Mouse (Mus musculus) liver, embryonic 14.5 days (tissue): ENCODE data around the gene Tmem233. TPM values are rescaled to one million over a fixed set of nuclear protein-coding genes. Genes with fewer than 3 reads are reported as not detected.

Experiments
- ATAC-seq: fragments of 200-750 bp; cut with Nextera tagmentation; 2 replicates; pipeline ENCODE4 v1.8.0; 2017; ENCODE audit warnings: moderate number of reproducible peaks, mild to moderate bottlenecking, moderate library complexity; ENCODE audit not compliant: insufficient read depth
- DNase-seq, 3 experiments: peaks; one replicate each; pipeline ENCODE4 v3.0.0-alpha.2; 2012 to 2013; ENCODE audit warnings: low read depth in 3 of 3, low spot score in 3 of 3
- H3K27ac ChIP-seq: fragments of 300-500 bp; sonication (generic); 2 replicates; pipeline ENCODE4 v1.5.1; 2014; ENCODE audit warnings: moderate library complexity, mild to moderate bottlenecking, control low read depth, inconsistent platforms
- H3K27me3 ChIP-seq: fragments of 300-500 bp; sonication (generic); 2 replicates; pipeline ENCODE4 v1.6.1; 2014; ENCODE audit warnings: mild to moderate bottlenecking, low read length, moderate library complexity; ENCODE audit not compliant: control insufficient read depth, insufficient read depth
- H3K36me3 ChIP-seq: fragments of 300-500 bp; sonication (generic); replicated peaks from 2 replicates; pipeline ENCODE4 v1.6.1; 2014; ENCODE audit warnings: low read depth; ENCODE audit not compliant: control insufficient read depth, insufficient read depth
- H3K4me1 ChIP-seq, 2 experiments: fragments of 200-500 bp in 1 of 2; fragments of 300-500 bp in 1 of 2; sonication (generic) in 1 of 2; replicated peaks; 2 replicates each; pipeline ENCODE4 v1.6.1; 2012 to 2014; ENCODE audit warnings: antibody characterized with exemption in 1 of 2, inconsistent platforms in 1 of 2, low read length in 1 of 2; ENCODE audit not compliant: control insufficient read depth in 2 of 2, insufficient read depth in 2 of 2
- H3K4me2 ChIP-seq: fragments of 300-500 bp; sonication (generic); 2 replicates; pipeline ENCODE4 v1.6.1; 2014; ENCODE audit warnings: low read depth, mild to moderate bottlenecking, control low read depth, moderate library complexity
- H3K4me3 ChIP-seq, 2 experiments: fragments of 200-500 bp in 1 of 2; fragments of 300-500 bp in 1 of 2; sonication (generic) in 1 of 2; 2 replicates each; pipeline ENCODE4 v1.5.1; 2012 to 2014; ENCODE audit warnings: low read depth in 2 of 2, low read length in 2 of 2, mild to moderate bottlenecking in 2 of 2, control low read depth in 1 of 2, inconsistent platforms in 1 of 2, moderate library complexity in 1 of 2; ENCODE audit not compliant: insufficient read depth in 1 of 2
- H3K9ac ChIP-seq: fragments of 300-500 bp; sonication (generic); replicated peaks from 2 replicates; pipeline ENCODE4 v1.6.1; 2014; ENCODE audit warnings: mild to moderate bottlenecking, control low read depth, moderate library complexity
- H3K9me3 ChIP-seq: fragments of 300-500 bp; sonication (generic); 2 replicates; pipeline ENCODE4 v1.6.1; 2016; ENCODE audit warnings: low read length, mixed read lengths; ENCODE audit not compliant: control insufficient read depth
- CTCF ChIP-seq: IDR thresholded peaks from 2 replicates; pipeline ENCODE4 v1.5.1; 2016; ENCODE audit warnings: antibody characterized with exemption, low read depth, control low read depth
- EP300 ChIP-seq: IDR thresholded peaks from 2 replicates; pipeline ENCODE4 v1.6.1; 2016; ENCODE audit warnings: antibody characterized with exemption, low read depth
- WGBS: fragments of 180-500 bp; shearing (Covaris S2); extraction: QIAGEN DNeasy Blood & Tissue Kit; methylation state at CpG from one replicate; pipeline ENCODE4 v1.1.7; 2014; ENCODE audit not compliant: insufficient replicate concordance; 5-methylcytosine and 5-hydroxymethylcytosine counted together
- polyA plus RNA-seq, 2 experiments: library from polyadenylated mRNA; depleted of rRNA in 1 of 2; stranded (reverse) in 1 of 2; unstranded in 1 of 2; fragments of >200 nt; fragmentation: Nextera tagmentation in 1 of 2; extraction: Ambion mirVana in 1 of 2; gene quantifications; 2 replicates each; pipeline versions ENCODE4 v1.2.1 to v1.2.3; 2012 to 2014

The Tmem233 gene
- polyA plus RNA-seq, 2 experiments, result not detected

- H3K4me3 ChIP-seq, result no peak overlapping the region
- TF ChIP-seq CTCF, result no peak
- TF ChIP-seq EP300, result no peak
- no peak overlapping the region for H3K9ac ChIP-seq
- ATAC-seq (no peak), DNase-seq (no peak)
- no peaks in the 10 kb centered on the region for H3K36me3 ChIP-seq
- H3K4me1 ChIP-seq, result 0 out of 4 replicates have a peak, but pooled peaks cover 0 to 2% of the 10 kb centered on the region in 2 experiments
- no peak overlapping the region for H3K27ac ChIP-seq
- no peaks in the 10 kb centered on the region for H3K9me3 ChIP-seq
- 54% methylated on average over 4 of the region's 4 CpGs for WGBS
- H3K27me3 ChIP-seq, result no peaks in the 10 kb centered on the region
- H3K4me2 ChIP-seq, result no peak overlapping the region
Observed at GRCm38 (mm10) chr5:116046246-116046645, 36.8 kb downstream of the Tmem233 start.

- Histone ChIP-seq H3K27me3 (no peaks in the 10 kb centered on the region), H3K9me3 (no peaks in the 10 kb centered on the region), H3K4me3 (no peak overlapping the region), H3K27ac (no peak overlapping the region), H3K36me3 (no peaks in the 10 kb centered on the region), H3K4me1 (0 out of 4 replicates have a peak, but pooled peaks cover 0 to 2% of the 10 kb centered on the region in 2 experiments), H3K9ac (no peak overlapping the region), H3K4me2 (no peak overlapping the region)
- WGBS, result 72% methylated on average over 8 of the region's 8 CpGs
- DNase-seq, result no peak
- ATAC-seq, result no peak
- TF ChIP-seq EP300 (no peak), CTCF (no peak)
Observed at GRCm38 (mm10) chr5:116045581-116045980, 37.5 kb downstream of the Tmem233 start.

GRCm38 (mm10) chr5:116042241-116042640, 40.8 kb downstream of the Tmem233 start:
- Histone ChIP-seq H3K27ac (no peak overlapping the region), H3K9ac (no peak overlapping the region), H3K4me3 (no peak overlapping the region), H3K9me3 (no peaks in the 10 kb centered on the region), H3K4me2 (no peak overlapping the region), H3K27me3 (no peaks in the 10 kb centered on the region), H3K4me1 (no peaks in the 10 kb centered on the region), H3K36me3 (no peaks in the 10 kb centered on the region)
- TF ChIP-seq EP300 (no peak), CTCF (no peak)
- ATAC-seq, result no peak
- DNase-seq, result no peak
- 54% methylated on average over 7 of the region's 7 CpGs for WGBS

- H3K27ac ChIP-seq, result no peak overlapping the region
- no peaks in the 10 kb centered on the region for H3K27me3 ChIP-seq
- no peak overlapping the region for H3K4me2 ChIP-seq
- no peak overlapping the region for H3K9ac ChIP-seq
- no peaks in the 10 kb centered on the region for H3K4me1 ChIP-seq
- H3K4me3 ChIP-seq, result no peak overlapping the region
- no peaks in the 10 kb centered on the region for H3K9me3 ChIP-seq
- no peaks in the 10 kb centered on the region for H3K36me3 ChIP-seq
- TF ChIP-seq EP300 (no peak), CTCF (no peak)
- ATAC-seq (no peak), DNase-seq (no peak)
- WGBS, result 17% methylated on average over 11 of the region's 11 CpGs
Observed at GRCm38 (mm10) chr5:116039706-116040105, 43.3 kb downstream of the Tmem233 start.

GRCm38 (mm10) chr5:116037731-116038130, 45.3 kb downstream of the Tmem233 start:
- 37% methylated on average over 11 of the region's 12 CpGs for WGBS
- Histone ChIP-seq H3K4me1 (no peaks in the 10 kb centered on the region), H3K4me3 (no peak overlapping the region), H3K9ac (no peak overlapping the region), H3K27ac (no peak overlapping the region), H3K4me2 (no peak overlapping the region), H3K27me3 (no peaks in the 10 kb centered on the region), H3K36me3 (no peaks in the 10 kb centered on the region), H3K9me3 (no peaks in the 10 kb centered on the region)
- no peak for TF ChIP-seq EP300
- TF ChIP-seq CTCF, result no peak
- no peak for DNase-seq
- no peak for ATAC-seq
